29 mouse cellular contexts compared by ENCODE assay signal in the genomic region with DNA sequence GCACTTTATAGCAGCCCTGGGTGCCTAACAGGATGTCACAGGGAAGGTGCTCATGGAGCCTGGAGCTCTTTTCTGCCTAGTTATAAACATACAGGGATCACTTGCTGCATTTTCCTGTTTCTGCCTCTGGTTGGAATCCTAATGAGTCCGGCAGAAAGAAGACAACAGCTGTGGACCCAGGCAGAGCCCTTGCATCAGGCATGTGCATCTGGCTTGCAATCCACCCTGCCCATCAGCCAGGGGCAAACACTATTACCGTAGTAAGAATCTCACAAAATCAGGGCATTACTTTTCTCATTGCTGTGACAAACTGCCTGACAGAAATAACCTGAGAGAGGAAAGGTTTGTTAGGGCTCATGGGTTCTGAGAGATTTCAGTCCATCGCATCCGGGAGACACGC.
"Had no signal": no experiment of that assay in that cellular context is flagged by ENCODE, and none has a peak within 500 bp of the region (broad histone marks: within the 10 kb centered on the region; RNA-seq: fewer than 3 reads in every experiment).

No protein-coding gene starts in this region.

- H3K4me3 ChIP-seq: limb, embryonic 10.5 days; limb, embryonic 12.5 days; limb, embryonic 13.5 days; limb, embryonic 15.5 days; liver, embryonic 12.5 days; liver, embryonic 13.5 days; liver, embryonic 15.5 days; lung, embryonic 15.5 days; megakaryocyte, embryonic 14.5 days; midbrain, embryonic 10.5 days; midbrain, embryonic 12.5 days; midbrain, embryonic 13.5 days; midbrain, embryonic 15.5 days; neural tube, embryonic 12.5 days had no signal

- H3K4me1 ChIP-seq: limb, embryonic 10.5 days; limb, embryonic 12.5 days; limb, embryonic 13.5 days; limb, embryonic 15.5 days; liver, embryonic 12.5 days; liver, embryonic 13.5 days; liver, embryonic 15.5 days; lung, embryonic 15.5 days; megakaryocyte, embryonic 14.5 days; midbrain, embryonic 12.5 days; midbrain, embryonic 15.5 days; neural tube, embryonic 12.5 days had no signal

- H3K27ac ChIP-seq: limb, embryonic 10.5 days; limb, embryonic 12.5 days; limb, embryonic 13.5 days; limb, embryonic 15.5 days; liver, embryonic 12.5 days; liver, embryonic 13.5 days; liver, embryonic 14.5 days; liver, embryonic 15.5 days; lung, embryonic 15.5 days; macrophage; midbrain, embryonic 10.5 days; midbrain, embryonic 12.5 days; midbrain, embryonic 13.5 days; midbrain, embryonic 15.5 days; neural tube, embryonic 12.5 days had no signal

- H3K4me2 ChIP-seq: limb, embryonic 12.5 days; limb, embryonic 13.5 days; limb, embryonic 15.5 days; liver, embryonic 11.5 days; liver, embryonic 12.5 days; liver, embryonic 13.5 days; liver, embryonic 15.5 days; lung, embryonic 14.5 days; lung, embryonic 15.5 days; midbrain, embryonic 11.5 days; midbrain, embryonic 12.5 days; midbrain, embryonic 13.5 days; midbrain, embryonic 15.5 days; neural tube, embryonic 12.5 days had no signal

- H3K36me3 ChIP-seq: limb, embryonic 10.5 days; limb, embryonic 12.5 days; limb, embryonic 13.5 days; liver, embryonic 12.5 days; liver, embryonic 13.5 days; liver, embryonic 15.5 days; midbrain, embryonic 10.5 days; midbrain, embryonic 12.5 days; midbrain, embryonic 13.5 days; midbrain, embryonic 15.5 days; neural tube, embryonic 12.5 days had no signal

- DNase-seq: left cerebral cortex, postnatal 4 days; liver; liver, embryonic 13.5 days; liver, postnatal 0 days; lung, adult 18-20 months; lung, adult 2 months; lung, embryonic 14.5 days; lung, postnatal 10 days; lung, postnatal 14 days; lung, postnatal 36 days; lung, postnatal 4 days; midbrain, embryonic 14.5 days had no signal

- H3K9ac ChIP-seq: limb, embryonic 12.5 days; limb, embryonic 13.5 days; limb, embryonic 15.5 days; liver, embryonic 12.5 days; liver, embryonic 13.5 days; liver, embryonic 14.5 days; liver, embryonic 15.5 days; liver, postnatal 0 days; lung, embryonic 14.5 days; lung, embryonic 15.5 days; midbrain, embryonic 12.5 days; midbrain, embryonic 13.5 days; midbrain, embryonic 15.5 days; neural tube, embryonic 12.5 days had no signal

- H3K27me3 ChIP-seq: limb, embryonic 12.5 days; limb, embryonic 13.5 days; limb, embryonic 15.5 days; liver, embryonic 12.5 days; liver, embryonic 13.5 days; liver, embryonic 15.5 days; lung, embryonic 15.5 days; midbrain, embryonic 12.5 days; midbrain, embryonic 13.5 days; midbrain, embryonic 15.5 days had no signal
